Mouse (Mus musculus) cortical plate, adult 2 months (tissue): ENCODE results near the gene 1700020A23Rik.

Experiments used
- CTCF ChIP-seq: fragments of 200-500 bp; IDR thresholded peaks from 2 replicates; pipeline ENCODE4 v1.5.1; 2011; ENCODE audit warnings: mild to moderate bottlenecking, control low read depth, low read length; ENCODE audit not compliant: insufficient read depth; ENCODE audit errors: extremely low read depth
- POLR2A ChIP-seq: fragments of 200-500 bp; IDR thresholded peaks from 2 replicates; pipeline ENCODE4 v1.6.1; 2011; ENCODE audit warnings: mild to moderate bottlenecking, low read length, control low read depth; ENCODE audit not compliant: insufficient read depth; ENCODE audit errors: extremely low read depth

DNA sequence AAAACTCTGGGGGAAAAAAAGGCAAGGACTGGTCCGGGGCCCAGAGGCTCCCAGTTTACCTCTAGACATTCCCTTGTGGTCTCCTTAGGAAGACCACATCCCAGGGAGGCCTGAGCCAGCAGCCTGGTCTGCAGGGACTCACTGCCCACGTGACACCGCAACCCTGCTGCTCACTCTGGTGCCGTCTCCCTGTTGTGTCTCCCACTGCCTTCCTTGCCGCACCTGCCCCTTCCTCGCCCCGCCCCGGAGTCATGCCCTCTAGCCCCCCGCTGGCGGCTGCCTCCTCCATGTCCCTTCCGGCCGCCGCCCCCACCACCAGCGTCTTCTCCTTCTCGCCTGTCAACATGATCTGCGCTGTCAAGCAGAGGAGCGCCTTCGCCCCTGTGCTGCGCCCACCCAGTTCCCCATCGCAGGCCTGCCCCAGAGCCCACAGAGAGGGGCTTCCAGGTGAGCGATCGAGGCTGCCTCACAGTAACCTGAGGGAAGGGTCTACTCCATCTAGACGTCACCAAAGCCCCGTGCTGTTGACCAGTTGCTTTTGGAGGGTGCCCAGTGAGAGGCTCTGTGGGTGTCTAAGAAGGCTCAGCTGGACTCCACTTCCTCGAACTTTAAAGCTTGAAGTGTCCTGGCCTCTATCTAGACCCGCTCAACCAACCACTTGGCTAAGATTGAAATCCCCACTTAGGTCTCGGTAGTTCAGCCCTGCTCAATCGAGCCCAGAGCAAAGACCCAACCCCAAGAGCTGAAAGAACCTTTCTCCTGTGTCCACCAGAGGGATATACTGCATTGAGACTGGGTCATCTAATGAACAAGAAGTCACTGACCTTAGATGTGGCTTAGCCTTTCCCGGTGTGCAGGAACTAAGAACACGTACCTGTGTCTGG, 39.6 kb upstream of the 1700020A23Rik start:
- TF ChIP-seq CTCF (no peak), POLR2A (no peak)
